Mouse (Mus musculus) erythroblast, embryonic 14.5 days (primary cell): ENCODE results near the gene Fam187b.

Experiments used
- GATA1 ChIP-seq: IDR thresholded peaks from 2 replicates; pipeline ENCODE4 v1.6.1; 2012; ENCODE audit warnings: low read length, inconsistent platforms, mixed read lengths
- TAL1 ChIP-seq: IDR thresholded peaks from 3 replicates; pipeline ENCODE4 v1.6.1; 2012; ENCODE audit warnings: low read length, inconsistent platforms, mixed read lengths

DNA sequence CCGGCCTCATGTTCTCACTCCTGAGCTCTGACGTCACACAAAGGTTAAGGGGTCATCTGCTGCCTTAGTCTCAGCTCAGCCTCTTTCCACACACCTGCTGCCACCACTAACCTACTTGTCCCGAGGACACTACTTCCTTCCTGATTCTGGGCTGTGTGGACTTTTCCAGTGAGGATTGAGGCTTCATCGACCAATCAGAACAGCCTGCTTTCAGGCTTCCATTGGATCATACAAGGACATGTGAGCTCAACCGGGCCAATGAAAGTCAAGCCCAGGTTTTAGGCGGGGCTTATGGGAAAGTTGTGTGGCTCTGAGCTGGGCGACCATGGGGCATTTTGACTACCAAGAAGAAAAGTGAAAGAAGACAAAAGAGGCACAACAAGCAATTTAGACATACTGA lies 63.3 kb downstream of the Fam187b start:
- TF ChIP-seq GATA1 (no peak), TAL1 (no peak)
